Mouse (Mus musculus): Measurements from ENCODE around the gene Pipox.

DNA sequence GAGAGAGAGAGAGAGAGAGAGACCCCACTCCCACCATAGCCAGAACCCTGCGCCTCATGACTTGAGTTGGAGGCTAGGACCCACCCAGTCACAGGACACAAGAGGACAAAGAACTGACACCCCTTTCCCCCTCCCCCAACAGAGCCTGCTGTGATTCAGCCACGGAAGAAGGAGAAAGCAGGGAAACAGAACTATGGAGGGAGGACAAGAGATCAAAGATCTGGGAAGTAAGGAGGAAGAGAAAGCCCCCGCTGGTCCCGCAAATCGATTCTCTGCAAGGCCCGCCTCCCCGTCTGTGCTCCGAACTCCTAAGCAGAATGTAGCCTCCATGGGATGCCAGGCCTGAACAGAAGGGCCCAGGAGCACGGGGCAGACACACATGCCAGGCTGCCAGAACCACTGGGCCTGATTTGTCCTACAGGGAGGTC is 12.9 kb upstream of the Pipox start:
- TF ChIP-seq CTCF (IDR thresholded peaks at IDR 0.05; ENCODE audit: control insufficient read depth, insufficient read depth, insufficient replicate concordance, low read depth, low read length) (no peak), POLR2A (IDR thresholded peaks at IDR 0.05; ENCODE audit: control insufficient read depth, low read depth, low read length) (no peak)
